Mouse (Mus musculus): ENCODE measurements around the gene Wnt7b.

The Wnt7b gene

DNA sequence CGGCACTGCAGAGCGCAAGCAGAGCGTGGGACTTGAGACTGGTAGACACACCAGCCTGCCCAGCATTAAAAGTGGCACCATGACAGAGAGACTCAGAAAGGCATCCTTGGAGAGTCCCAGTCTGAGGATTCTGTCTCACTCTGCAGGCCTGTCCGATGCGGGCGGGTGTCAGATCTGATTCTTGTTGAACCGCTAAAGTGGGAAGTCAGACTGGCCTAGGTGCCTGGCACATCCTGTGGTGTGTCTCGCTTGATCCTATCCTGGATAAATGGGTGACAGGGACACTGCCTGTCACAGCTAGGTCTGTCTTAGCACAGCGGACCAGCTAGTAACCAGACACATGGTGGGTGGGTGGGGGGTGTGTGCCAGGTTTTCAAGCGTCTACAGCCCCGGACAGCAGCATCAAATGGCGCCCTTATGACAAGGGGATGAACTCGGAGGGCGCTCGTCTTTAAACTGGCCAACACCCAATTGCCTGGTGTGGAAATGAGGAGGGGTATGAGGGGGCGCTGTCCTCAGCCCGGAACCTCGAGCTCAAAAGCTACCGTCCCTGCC is at the start of gene Wnt7b:
Gene Wnt7b (minus strand): TSS at position 118 of the 555 bp plus-strand sequence.
- DNase-seq (ENCODE audit: low read depth, low spot score): no peak

DNA sequence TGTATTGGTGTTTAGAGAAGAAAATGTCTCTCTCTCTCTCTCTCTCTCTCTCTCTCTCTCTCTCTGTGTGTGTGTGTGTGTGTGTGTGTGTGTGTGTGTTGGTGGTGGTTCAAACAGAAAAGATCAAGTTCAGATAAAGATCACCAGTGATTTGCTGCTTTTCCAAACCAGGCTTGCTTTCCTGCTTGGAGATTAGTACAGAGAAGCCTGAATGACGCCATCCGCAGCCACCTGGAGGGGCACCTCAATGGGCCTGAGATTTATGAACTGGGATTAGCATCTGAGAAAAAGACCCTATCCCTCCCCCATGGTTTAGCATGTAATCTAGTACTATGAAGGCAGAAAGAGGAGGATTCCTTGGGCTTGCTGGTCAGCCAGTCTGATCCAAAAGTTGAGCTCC is 49.3 kb upstream of the Wnt7b start:
- DNase-seq (ENCODE audit: low read depth, low spot score): no peak

DNA sequence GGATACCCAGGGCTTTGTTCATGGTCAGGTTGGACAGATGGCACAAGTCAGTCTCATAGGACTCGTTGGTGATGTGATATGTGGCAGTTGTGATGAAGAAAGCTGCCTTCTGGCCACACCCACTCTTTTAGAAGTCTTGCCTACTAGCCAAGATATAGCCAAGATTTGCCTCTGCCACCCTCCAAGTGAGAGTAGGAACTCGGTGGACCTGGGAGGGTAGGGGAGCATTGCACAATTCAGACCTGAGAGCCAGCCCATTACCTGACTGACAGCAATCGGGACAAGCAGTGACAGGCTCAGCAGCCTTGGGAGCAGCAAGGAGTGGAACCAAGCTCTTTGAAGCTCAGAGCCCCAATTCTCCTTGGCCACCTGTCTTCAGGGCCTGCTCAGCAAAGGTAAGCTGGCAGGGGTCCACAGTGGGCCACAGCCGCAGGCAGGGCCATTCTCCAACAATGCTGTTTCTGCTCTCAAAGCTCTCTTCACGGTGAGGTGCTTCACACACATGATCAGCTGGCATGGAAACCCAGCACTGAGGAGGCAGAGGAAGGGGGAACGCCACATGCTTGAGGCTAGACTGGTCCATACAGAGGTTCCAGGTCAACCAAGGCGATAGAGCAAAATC is 47.8 kb upstream of the Wnt7b start:
- DNase-seq (ENCODE audit: low read depth, low spot score): no peak

DNA sequence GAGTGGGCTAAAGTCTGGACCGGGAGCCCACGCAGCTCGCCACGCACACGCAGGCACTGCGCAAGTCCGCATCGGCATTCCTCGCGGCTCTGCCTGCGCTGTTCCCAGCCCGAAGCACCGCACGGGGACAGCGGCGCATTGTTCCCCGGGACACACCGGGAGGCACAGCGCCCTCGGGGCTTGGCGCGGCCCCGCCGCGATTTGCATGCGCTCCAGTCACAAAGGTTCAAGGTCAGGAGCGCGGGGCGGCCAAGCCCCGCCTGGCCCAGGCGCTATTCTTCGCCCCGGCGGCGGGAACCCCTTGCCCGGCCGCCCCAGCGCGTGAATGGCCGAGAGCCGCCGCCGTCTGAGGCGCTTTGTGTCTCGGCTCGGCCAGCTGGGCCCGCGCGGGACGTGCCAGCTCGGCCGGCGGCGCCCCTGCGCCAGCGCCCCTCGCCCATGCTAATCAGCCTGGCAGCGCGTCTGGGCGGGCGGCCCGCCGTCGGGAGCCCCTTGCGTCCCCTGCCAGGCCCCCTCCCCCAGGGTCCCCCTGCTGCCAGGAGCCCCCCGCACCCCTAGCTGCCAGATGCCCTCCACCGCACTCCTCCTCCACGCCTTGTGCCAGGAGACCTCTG is 43.5 kb upstream of the Wnt7b start:
- no peak for DNase-seq (ENCODE audit: low read depth, low spot score)

DNA sequence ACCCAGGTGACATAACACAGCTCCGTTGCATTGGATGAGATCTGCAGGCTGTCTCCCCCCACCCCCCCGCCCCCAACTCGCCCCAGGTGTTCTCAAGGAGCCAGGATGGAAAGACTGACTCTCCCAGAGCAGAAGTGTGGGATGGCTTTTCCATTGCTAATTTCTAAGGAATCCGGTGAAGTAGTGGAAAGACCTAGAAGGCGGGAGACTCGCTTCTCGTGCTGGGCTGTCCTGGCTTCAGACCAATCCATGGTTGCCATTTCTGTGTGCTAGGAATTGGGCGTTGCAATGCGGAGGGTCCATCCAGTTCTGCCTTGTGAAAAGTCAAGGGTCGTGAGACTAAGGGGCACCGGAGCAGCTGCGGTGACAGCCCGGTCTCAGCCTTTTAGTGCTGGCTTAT is 39.9 kb upstream of the Wnt7b start:
- no peak for DNase-seq (ENCODE audit: low read depth, low spot score)

DNA sequence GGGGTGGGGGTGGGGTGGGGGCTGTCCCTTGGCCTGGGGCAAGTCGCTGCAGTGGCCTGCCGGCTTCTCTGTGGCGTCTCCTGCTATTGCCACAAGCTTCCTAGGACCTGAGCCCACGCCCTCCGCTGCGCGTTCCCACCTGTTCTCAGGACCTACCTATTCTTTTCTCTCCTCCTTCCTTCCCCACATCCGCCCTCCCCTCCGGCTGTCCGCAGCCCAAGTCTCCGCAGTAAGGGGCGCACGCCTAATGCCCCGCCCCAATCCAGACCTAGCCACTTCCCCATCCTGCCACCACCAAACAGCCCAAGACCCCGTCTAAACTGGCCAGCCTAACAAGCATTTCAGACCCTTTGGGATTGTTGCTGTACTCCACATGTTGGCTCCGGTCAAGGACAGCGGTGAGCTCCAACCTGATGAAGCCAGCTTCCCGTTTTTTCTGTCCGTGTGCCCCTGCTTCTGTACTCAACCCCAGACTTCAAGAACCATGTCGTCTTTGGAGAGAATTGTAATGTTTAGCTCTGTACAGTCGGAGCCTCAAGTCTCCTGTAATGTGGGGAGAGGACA is 33.3 kb upstream of the Wnt7b start:
- no peak for DNase-seq (ENCODE audit: low read depth, low spot score)

DNA sequence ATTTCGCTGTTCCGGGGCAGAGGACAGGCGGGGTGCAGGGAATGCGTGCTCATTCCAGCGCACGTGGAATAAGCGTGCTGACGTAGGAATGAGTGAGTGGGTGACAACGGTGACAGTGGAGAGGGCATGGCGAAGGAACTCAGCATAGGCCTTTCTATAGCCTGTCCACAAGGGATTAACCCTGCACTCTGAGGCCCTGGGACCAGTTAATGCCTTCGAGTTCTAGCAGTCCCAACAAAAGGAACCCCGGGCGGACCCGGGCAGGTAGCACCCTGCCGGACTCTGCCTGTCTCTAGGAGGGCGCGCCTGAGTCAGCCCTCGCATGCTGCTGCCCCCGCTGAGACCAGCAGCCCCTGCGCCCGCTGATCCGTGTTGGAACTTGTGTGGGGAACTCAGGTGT is 32.8 kb upstream of the Wnt7b start:
- no peak for DNase-seq (ENCODE audit: low read depth, low spot score)

DNA sequence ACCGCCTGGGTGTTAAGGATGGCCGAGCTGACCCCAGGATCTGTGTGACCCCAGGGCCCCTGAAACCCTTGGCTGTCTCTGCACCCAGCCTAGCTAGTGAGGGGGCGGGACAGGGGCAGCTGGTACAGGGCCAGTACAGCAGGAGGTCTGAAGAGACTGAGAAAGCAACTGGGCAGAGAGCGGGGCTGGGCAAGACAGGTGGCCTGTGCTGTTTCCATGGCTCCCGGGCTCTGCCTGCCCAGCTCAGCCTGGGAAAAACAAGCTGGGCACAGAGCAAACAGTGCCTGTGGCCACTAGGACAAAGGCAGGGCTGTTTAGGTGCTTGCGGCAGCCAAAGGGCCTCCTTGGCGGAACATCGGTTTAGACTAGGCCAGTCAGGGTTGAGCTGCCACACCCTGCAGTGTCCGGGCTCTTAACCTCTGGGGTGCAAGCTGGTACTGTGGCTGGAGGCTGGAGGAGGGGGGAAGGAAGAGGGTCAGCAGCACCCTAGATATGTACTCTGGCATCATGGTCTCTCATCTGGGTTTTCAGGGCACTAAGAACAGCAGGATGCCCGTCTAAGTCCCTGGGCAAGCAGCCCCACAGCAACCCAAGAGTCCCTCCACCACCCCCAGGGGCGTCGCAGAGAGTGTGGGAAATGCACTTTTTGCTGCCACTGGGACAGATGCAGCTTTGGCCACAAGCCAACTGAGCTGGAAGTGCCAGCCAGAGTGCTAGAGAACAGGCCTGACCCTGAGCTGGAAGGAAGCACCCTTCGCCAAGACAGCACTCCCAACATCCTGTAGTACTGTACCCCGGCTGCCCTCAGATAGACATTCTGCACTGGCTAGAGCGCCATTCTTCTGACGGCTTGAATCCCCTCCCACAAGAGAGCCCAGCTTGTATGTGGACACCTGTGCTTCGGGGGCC is 31.3 kb upstream of the Wnt7b start:
- DNase-seq (ENCODE audit: low read depth, low spot score): no peak

DNA sequence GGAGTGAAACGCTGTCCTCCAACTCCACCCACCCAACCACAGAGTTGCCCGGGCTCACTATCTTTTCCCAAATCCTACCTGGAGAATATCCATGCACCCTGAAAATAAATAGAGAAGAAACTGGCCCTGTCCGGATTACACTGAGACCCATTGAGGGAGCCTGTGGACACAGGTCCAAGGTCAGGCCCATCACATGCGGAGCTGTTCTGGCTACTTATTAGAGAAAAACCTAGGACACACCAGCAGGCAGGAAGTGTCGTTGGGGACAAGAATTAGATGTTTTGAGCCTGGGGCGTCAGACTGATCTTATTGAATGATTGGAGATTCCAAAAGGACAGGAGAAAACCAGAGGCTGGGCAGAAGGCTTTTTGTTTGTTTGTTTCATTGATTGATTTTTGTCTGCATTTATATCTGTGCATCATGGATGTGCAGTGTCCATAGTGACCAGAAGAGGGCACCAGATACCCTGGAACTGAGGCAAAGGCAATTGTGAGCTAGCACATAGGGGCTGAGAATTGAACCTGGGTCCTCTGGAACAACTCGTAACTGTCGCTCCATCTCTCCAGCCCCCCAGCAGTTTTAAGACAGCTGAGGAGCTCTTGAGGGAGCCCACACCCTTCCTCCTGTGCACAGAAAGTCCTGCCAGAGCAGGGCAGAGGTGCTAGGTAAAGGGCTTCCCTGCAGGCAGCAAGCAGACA is 30.5 kb upstream of the Wnt7b start:
- DNase-seq (ENCODE audit: low read depth, low spot score): peak; percentile 49

DNA sequence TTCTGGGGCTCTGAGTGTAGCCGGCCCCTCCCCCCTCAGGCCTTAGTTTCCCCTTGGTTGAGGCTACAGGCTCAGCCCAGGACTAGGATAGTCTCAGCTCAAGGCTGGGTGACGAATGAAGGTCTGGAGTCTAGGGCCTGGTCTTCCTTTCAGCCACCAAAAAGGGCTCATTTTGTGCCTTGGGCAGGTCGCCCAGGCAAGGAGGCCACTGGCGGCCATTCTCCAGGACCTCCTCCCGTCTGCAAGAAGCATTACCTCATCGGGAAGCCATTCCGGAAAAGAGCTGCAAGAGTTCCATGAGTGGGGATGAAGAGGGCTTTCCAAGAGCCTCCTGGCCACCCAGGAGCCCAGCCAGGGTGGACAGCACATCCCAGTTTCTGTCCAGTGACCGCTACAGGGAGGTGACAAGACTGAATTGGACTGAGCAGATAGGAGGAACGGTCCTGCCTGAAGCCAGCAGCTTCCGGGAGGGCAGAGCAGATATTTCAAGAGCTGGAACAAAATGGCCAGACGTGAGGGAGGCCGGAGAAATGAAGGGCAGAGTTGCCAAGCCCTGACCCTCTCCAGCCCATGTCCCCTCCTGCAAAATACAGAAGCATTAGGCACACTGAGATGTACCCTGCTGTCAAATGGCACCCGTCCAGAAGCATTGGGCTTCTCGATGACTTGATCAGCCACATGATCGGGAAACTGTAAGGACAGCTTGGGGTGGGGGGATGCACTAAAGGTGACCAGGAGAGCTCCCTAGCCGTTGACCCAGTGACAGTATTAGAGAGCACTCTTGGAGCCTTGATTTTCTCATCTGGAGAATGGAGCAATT is 29.6 kb upstream of the Wnt7b start:
- DNase-seq (ENCODE audit: low read depth, low spot score): no peak

DNA sequence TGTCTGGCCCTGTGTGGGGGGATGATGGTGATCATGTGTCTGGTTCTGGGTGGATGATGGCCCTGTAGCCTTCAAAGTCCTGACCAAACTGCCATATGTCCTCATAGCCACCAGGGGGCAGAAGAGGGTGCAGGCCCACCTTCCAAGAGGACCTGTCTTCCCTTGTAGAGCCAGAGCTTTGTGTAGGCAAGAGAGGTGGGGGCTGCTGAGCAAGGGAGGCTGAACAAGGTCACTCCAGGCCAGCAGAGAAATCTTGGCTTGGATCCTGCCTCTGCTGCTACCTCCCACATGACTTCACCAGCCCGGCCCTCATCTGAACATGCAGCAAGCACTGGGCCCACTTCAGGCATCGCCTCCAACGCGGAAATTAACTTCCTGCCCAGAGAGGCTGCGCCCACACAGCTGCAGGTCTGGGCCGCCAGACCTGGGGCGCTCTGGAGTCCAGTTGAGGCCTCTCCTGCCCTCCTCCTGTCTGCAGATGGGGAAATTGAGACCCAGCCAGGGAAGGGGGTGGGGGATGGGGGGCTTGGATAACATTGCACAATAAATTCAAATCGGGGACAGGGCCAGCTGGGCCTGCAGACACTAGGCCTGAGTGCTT is 28.4 kb upstream of the Wnt7b start:
- DNase-seq (ENCODE audit: low read depth, low spot score): peak; percentile 79

DNA sequence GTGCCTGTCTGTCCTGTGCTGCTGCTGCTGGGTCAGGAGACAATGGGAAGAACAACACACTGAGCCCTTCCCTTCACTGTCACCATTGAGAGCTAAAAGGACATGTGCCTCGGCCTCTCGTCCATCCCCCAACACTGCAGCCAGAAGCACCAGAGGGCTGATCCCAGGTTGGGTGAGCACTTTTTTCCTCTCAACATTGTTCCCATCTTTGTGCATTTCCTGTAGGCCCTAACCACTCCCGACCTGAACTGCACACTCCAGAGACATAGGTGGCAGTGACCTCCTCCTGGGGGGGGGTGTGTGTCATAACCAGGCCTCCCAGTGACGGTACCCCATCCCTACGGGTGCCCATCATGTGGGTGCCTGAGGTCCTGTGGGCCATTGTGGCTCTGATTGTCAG is 27.8 kb upstream of the Wnt7b start:
- DNase-seq (ENCODE audit: low read depth, low spot score): no peak

DNA sequence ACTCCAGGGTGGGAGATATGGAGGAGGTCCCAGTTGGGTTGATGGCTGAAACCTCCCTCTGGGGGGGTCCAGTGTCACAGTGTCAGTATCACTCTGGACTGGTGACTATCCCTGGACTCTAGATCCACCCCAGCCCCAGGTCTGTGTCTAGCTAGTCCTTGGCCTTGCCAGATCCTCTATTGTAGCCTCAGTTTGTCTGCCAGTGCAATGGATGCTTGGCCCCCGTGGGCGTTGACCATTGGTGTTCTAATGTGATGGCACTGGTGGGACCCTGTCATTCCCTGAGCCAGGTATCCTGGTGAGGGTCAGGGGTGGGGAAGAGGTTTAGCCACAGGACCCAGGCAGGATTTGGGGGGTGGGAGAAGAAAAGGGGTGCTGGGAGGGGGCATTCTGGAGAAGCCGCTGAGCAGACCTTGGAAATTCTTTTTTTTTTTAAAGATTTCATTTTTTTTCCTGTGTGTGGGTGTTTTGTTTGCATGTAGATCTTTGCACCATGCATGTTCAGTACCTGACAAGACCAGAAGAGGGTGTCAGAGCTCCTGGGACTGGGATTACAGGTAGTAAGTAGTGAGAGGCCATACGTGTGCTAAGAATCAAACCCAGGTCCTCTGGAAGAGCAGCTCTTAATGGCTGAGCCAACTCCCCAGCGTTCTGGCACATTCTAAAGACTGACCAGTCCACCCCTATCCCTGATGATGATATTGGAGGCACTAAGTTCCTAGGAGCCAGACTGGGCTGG is 27.2 kb upstream of the Wnt7b start:
- DNase-seq (ENCODE audit: low read depth, low spot score): no peak

DNA sequence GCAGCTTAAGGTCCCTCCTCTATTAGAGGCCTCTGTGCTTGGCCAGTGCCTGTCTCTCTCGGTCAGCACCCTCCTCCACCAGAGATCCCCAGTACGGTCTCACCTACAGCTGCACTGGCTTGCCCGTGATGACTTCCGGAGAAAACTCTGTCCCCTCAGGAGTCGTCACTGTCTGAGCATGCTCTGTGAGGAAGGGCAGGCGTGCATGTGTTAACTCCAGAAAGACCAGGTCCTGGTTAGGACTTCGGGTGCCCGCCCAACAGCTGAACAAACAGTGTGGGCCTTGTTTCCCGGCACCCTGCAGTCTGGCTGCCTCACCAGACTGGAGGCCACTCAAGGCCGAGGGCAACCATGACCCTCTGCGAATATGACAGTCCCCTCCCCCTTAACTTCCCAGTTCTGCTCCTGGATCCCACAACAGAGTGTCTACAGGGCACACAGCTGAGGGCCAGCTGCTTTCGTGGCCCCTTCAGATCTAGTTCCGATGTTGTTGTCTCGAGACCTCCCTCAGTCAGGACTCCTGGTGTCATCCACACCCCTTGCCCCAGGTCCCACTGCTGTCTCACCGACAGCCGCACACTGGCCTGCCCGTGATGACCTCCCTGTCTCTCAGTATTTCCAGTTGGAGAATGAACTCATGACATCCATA is 23.8 kb upstream of the Wnt7b start:
- DNase-seq (ENCODE audit: low read depth, low spot score): no peak

DNA sequence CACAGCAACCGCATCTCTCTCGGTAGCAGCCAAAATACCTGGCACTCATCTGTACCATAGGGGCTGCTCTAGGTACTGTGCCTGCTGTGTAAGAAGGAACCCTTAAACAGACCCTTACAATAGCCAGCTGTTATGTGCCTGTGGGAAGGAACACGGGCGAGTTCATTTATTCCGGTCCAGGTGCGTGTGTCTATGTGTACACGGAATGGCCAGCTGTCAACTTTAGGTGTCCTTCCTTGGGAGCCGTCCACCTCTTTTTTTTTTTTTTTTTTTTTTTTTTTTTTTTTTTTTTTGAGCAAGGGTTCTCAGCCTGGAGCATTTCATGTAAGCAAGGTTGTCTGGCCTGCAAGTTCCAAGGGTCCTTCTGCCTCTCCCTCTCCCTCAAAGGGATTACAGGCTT is 22.7 kb upstream of the Wnt7b start:
- DNase-seq (ENCODE audit: low read depth, low spot score): no peak

DNA sequence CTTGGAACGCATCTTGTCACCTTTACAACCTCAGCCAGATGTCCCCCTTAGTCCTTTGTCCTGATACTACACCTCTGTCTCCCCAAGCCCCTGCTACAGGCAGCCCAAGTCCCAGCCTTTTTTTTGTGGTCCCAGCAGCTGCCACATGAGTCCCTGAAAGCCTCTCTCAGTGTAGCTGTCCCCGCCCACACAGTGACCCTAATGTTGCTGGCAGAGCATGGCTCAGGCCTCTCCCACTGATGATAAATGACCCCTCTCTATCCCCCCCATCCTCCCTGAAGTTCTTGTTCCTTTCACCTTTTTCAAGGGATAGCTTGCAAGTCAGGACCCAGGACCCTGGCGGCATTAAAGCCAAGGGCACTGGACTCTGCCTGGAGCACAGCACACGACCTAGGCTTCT is 22.2 kb upstream of the Wnt7b start:
- DNase-seq (ENCODE audit: low read depth, low spot score): no peak

DNA sequence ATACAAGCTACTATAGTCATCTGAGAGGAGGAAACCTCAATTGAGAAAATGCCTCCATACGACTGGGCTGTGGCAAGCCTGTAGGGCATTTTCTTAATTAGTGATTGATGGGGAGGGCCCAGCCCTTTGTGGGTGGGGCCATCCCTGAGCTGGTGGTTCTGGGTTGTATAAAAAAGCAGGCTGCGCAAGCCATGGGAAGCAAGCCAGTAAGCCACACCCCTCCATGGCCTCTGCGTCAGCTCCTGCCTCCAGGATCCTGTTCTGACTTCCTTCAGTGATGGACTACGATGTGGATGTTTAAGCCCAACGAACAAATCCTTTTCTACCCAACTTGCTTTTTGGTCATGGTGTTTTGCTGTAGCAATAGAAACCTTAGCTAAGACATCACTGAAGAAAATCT is 21.1 kb upstream of the Wnt7b start:
- DNase-seq (ENCODE audit: low read depth, low spot score): no peak

DNA sequence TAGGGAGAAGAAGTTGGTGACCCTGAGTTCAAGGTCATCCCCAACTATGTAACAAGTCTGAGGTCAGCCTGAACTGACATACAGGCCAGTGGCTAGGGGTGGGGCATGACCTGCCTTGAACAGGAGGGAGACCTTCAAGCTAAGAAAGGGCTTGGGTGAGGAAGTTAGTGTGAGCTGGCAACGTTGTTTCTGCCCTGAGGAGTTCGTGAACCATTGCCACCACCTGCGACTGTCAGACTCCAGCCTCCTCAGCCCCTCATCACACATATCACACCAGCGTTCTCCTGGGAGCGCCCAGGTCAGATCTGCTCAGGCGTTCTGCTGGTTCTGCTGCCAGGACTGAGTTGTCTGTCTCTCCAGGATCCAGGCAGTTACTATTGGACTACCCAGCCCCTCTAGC is 20.5 kb upstream of the Wnt7b start:
- DNase-seq (ENCODE audit: low read depth, low spot score): no peak

DNA sequence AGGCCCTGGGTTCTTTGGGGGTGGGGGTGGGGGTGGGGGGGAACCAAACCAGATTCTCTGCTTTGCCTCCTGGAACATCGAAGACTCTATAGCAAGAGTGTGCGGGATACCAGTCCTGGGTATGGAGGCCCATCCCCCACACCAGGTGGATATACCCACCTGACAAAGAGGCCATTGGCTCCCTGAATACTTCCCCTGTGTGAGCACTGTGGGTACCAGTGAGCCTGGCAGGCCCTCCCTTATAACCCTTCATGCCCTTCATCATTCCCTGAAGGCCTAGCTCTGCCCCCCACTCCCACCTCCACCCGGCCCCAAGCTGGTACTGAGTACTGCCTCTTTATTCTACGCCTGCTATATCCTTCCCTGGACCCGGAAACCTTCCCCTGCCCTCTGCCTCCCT is 19.7 kb upstream of the Wnt7b start:
- no peak for DNase-seq (ENCODE audit: low read depth, low spot score)

Measured in CD4-positive helper T cell, adult 2 months (primary cell).